Mouse (Mus musculus): ENCODE data around the gene Mup1.
"Not testable (repeated sequence)": the region's sequence is repeated elsewhere in the genome, so short reads cannot be mapped to it uniquely, and the experiment has no call there.

Gene Mup1

GRCm38 (mm10) chr4:60501860-60502259 lies at the start of gene Mup1:
Gene Mup1, minus strand, starts transcription at chr4:60501960.
- DNase-seq, result not testable (repeated sequence)
